Mouse (Mus musculus): Measurements from ENCODE around the gene Sap30.

Sap30 gene

GRCm38 (mm10) chr8:57441556-57441955 lies 46.1 kb downstream of the Sap30 start:
- no peak for DNase-seq (ENCODE audit: low read depth, low spot score)

DNA sequence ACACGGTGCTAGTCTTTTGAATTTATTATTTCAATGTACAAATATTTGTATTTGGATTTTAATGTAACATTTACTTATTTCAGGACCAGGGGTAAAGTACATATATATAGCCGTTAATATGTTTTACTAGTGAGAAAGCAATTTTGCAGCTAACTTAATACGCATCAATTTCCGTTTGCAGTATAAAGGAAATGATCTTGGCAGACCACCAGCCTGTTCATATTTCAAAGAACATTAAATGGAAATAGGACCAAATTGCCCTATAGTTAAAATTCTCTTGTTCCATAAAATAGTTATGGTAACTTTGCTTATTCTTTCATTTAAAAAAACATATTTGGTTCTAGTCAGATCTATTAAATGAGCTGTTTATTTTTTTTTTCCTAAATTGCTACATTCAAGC lies 46.5 kb downstream of the Sap30 start:
- no peak for DNase-seq (ENCODE audit: low read depth, low spot score)

DNA sequence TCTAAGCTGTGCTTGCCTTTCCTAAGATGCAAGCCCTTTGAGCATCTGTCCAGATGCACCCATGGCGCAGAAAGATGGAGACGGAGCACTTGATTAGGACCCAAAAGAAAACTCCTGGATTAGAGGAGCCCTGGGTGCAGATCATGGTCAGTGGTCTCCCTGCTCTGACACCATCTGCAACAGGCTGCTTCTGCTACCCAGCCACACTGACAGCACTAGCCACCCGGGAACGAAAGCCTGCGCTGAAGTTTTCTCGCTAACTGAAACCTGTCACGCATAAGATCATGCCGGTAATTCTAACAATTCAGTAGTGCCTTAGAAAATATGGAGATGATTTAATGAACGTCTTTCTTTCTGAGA lies 51.2 kb downstream of the Sap30 start:
- DNase-seq (ENCODE audit: low read depth, low spot score): no peak

DNA sequence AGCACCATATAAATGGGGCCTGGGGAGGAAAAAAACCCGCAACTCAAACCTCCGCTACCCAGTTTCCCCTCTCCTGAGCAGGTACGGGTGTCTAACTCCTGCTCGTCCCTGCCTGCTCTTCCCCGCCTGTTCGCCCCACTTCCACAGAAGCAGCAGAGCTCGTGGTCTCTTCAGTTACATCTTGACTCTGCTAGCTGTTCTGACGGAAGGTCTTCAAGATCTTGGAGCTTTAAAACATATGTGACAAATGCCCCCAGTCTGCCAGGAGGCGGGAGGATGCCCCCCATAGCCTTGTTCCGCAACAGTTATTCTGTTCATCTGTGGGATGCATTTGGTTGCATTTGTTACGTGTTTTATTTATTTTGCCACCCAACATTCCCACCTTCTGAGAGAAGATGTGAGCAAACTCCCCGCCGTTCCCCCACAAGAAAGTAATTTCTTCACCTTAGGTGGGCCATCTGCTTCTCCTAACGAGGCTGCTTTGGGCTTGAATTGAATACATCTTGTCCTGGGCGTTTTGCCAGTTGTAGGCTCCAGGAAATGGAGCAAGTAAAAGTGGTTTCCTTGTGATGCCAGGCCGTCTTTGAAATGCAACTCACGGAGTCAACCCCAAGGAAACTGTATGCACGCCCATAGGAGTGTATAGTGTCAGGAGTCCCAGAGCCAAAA lies 51.8 kb downstream of the Sap30 start:
- peak; percentile 62 for DNase-seq (ENCODE audit: low read depth, low spot score)

GRCm38 (mm10) chr8:57432802-57433201 lies 54.9 kb downstream of the Sap30 start:
- no peak for DNase-seq (ENCODE audit: low read depth, low spot score)

All from telencephalon, adult 2 months (tissue).